Mouse (Mus musculus) right cerebral cortex, adult 2 months (tissue): ENCODE measurements around the gene Fmnl2.

Experiments used
- DNase-seq, 2 experiments: peaks; one replicate each; pipeline ENCODE4 v3.0.0; 2021 to 2022; ENCODE audit warnings: low spot score in 2 of 2

The Fmnl2 gene

DNA sequence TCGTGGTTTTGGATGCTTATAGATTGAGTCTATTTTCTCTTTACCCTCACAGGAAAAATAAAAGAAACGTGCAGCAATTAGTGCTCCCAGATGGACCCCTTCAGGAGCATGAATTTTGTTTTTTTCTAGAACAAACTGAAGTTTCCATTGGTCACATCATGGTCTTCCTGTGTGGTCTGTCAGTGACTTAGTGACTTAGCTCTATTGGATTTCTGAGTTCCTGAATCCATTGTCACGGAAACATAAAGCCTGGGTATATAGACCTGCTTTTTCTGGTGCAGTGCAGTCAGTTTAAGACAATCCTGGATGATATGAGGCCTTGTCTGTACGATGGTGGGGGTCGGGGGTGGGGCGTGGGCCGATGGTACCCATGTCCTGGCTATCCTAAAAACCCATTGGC is 7.0 kb downstream of the Fmnl2 start:
- DNase-seq = no peak

DNA sequence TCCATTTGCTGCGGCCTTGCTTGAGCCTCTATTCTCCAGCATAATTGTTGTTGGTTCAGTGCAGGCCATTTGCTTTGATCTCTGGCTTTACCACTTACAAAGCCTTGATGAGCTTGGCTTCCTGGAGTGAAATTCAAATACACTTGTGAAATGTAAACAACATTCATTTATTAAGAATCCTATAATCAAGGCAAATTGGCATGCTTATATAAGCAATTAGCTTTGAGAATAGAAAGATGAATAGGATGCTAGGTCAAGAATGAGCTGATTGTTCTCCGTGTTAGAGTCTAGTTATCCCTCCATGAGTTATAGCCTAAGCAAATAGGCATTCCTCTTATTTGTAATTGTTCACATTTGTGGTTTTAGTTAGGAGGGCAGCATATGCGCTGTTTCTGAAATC is 8.5 kb downstream of the Fmnl2 start:
- DNase-seq = no peak

DNA sequence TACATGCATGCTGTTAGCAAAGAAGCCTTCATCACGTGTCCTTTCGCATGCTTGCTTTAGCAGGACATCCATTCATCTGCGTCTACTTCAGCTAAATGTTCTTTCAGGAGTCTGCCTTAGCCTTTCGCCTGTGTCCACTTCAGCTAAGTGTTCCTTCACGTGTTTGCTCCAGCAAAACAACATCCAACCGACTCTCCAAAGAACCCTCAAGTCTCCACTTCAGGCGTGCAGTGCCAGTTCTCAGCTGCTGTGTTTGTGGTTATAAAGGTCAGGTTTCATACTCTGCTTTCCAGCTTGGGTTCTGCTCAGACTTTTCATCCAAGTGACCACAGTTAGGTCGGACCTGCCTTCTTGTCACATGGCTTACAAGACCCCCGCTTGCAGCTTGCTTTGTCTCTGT is 10.1 kb downstream of the Fmnl2 start:
- DNase-seq = no peak

DNA sequence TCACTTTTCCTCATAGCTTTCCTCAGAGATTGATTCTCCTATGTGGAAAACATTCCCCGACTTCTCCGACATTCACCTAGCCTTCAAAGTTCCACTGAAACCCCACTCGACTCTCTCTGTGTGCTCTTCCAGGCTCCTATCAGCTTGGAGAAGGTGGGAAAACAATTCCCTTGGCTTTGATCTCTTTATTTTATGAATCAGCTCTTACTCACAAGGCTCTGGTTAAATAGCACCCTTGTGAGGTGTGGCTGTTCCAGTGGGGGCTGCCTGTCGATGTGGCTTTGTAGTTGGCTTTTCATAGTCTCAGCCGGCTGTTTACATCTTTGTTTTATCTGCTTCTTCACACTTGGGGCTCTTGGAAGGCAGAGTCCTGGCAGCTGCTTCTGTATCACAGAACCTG is 10.5 kb downstream of the Fmnl2 start:
- DNase-seq = no peak

DNA sequence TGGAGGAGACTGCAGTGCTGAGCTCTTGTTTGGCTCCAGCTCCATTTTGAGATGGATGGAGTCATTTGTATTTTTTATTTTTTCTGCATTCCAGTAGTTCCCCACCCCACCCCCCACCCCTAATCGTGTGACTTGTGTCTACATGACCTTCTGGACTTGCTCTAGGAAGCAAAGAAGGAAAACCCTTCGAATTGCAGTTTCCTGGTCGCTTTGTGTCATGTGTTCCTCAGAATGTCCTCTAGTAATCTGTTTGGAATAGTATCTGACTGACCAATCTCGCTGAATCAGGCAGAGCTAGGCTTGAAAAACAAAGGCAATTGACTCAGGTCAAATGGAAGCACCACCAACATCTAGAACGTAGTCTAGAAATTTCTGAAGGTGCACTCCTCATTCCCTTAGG is 15.0 kb downstream of the Fmnl2 start:
- no peak for DNase-seq

DNA sequence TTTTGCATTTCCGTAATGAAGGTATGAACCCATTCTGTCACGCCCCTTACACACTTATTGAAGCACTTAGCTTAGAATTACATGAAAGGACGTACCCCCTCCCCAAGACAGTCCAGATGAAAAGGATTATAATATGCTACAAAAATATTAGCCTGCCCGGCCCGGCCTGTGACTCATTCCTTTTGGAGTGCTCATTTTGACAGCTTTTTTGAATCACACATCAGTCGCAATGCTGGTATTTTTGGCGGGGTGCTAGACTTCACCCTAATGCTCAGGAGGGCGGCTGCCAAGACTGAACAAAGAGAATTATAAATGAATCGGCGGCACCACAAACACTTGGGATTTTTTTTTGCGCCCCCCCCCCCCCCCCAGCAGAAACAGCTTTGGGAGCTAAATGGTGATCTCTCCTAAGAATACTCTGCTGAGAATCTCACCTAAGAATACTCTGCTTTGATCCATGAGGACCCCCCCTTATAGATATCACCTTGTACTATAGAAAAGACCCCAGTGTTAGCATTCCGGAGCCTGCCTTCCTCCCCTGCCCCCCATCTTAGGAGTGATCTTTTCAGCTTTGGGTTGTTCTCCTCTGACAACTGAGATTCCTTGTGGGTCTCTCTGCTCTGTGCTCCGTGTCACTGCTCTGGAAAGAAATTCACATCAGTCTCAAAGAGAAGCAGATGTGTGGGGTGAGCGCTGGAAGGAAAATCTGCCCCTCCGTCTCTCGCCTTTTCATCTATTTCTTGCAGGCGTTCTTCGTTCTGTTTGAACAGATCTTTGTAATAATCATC is 15.8 kb downstream of the Fmnl2 start:
- peak; percentile 33 for DNase-seq

DNA sequence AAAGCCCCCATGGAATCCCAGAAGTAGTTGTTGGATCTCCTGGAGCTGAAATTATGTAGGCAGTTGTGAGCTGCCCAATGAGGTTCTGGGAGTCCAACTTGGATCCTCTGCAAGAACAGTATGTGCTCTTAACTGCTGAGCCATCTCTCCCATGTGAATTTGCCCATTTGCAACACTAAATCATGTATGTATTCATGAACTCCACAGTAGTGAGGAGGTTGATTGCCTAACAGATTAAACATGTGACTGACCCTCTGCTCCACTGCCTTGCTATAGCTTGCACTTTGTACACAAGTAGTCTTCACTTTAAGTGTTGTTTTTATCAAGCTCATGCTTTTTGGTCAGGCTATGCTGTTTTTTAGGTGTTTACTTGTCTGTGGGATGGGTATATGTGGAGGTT is 17.1 kb downstream of the Fmnl2 start:
- no peak for DNase-seq

DNA sequence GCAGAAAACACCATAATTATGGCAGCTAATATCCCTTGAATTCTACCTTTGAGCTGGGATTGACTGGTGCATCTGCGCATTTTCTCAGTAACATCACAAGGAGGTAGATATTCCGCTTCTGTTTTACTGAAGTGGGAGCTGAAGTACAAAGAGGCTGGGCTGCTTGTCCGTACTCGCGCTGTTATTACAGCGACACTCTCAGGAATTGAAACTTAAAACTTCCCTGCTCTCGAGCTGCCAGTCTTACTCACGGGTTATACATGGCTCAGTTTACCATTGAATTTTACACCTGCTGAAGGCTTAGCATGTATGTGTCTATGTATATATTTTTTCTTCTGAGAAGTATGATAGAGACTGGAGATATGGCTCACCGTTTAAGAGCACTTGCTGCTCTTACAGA is 18.1 kb downstream of the Fmnl2 start:
- DNase-seq = no peak

DNA sequence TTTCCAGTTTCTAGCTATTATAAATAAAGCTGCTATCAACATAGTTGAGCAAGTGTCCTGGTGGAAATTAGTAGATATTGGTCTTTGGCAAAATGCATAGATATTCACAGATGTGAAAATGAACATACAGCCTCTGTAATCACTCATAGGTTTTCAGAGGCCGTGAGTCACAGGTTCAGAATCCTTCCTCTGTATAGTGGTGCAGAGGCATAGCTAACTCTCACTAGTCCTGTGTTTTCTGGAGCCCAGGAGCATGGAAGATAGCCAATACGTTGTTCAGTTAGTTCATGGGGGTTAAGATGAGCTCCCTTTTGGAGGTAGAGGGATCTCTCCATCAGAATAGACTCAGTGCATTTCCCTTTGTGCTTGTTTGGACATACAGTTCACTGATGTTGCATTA is 25.7 kb downstream of the Fmnl2 start:
- DNase-seq = no peak

DNA sequence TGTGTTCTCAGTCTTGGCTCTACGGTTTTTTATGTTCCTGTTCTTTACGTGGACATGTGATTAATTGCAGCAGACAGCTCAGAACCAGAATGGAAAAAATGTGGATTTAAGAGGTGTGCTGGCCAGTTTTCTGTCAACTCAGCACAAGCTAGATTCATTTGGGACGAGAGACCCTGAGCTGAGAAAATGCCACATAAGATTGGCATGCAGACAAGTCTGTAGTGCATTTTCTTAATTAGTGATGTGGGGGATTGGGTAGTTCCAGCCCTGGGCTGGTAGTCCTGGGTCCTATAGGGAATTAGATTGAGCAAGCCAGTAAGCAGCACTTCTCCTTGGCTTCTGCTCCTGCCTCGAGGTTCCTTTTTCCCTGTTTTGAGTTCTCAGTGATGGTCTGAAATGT is 26.4 kb downstream of the Fmnl2 start:
- no peak for DNase-seq

DNA sequence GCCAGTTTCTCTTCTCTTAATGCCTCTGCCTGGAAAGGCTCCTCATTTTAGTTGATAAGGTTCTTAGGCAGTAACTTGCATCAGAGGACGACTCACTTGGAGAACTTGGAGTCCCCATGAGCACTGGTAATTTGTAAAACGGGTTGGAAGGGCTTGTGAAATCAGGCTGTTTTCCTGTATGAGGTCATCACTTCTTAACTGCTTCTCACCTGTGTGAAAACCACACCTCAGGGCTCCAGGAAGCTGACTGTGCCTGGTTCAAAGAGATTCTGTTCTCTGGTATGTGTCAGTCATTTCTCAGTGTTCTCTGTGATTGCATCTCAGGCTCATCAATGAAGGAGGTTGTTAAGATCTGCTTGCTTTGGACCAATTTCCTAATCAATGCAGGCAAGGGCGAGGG is 27.4 kb downstream of the Fmnl2 start:
- no peak for DNase-seq

DNA sequence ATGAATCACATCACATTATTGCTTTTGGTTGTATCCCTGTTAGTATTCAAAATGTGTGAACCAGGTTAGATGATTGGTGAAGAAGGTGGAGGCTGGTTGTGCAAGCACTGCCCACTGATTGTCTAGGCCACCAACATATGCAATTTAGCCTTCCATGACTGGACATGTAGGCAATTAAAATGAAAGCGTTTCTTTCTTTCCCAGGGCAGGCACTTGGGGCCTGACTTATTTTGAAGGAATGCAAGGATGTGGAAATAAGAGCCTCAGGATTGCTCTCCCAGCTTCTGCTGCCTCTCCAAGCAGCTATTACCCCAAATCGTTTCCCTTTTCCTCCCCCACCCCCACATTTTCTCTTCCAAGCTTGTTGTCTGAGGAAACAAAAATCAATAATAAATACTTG is 29.6 kb downstream of the Fmnl2 start:
- no peak for DNase-seq

DNA sequence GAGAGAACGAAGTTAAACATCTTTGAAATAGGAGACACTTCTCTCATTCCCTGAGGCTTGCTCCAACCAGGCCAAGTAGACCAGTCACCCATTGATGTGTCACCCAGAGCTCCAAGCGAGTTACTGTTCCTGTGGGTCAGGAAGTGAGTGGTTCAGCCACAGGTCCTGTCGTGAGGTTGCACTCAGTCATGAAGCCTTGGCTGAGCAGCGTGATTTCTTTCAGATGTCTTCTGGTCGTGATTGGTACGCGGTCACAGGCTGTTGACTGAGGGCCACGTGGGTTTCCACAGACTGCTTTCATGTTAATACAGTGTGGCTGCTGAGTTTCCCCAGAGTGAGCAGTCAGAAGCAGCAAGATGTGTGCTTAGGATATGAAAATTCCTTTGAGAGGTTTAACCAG is 33.5 kb downstream of the Fmnl2 start:
- DNase-seq = no peak

DNA sequence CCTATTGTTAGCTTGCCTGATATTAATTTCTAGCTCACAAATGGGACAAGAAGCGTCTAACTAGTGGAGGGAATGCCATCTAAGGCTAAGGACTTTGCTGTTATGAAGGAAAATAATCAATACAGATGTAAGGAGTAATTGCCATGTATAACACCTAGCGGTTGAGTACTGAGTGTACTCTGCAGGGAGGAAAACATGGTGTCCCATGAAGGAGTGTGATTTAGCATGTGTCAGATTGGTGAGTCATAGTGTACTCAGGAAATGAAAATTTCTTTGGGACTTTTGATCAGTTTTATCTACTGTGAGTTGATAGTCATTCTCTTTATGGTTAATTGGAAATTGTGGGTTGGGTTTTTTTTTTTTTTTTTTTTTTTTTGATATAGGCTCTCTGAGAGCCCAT is 34.1 kb downstream of the Fmnl2 start:
- DNase-seq = no peak

DNA sequence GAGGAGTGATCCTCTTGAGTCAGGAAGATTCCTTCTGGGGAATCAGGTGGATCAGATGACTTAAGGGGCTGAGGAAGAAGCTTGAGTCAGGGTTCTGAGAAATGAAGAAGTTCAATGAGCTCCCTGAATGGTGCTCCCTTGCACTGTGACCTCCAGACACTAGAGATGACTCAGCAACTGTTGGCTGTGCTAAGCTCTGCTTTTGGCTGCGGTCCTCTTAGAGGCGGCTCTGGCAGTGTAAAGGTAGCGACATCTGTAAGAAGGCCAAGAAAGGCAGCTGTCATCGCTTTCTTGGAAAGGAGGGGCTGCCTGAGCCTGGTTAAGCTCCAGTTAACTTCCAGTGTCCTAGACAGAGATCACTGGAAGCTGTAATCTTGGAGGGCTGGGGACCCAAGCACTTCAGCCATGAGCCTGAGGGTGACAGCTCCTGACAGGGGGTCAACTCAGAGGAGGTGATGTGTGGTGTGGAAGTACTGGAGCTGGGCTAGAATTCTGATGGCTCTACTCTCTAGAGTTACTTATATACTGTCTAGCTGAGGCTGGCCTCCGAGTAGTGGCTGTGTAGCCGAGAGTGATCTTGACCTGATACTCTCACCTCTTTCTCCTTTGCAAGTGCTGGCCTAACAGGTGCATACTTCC is 37.4 kb downstream of the Fmnl2 start:
- DNase-seq = no peak

DNA sequence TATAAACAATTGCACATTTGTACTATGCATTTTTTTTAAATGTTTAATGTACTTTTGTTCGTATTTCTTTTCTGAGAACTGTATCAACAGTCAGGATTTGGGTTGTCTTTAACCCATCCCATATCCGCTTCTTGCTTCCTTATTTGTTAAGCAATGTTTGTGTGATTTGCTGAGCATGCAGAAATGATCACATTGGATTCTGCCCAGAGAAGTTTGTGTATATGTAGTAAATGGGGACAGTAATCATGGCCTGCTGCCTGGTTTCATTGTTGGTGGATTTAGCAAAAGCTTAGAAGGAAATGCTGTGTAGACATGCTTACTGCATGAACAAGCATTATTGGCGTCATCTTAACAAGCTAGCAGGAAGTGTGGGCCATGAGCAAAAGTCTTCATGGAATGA is 39.3 kb downstream of the Fmnl2 start:
- DNase-seq = no peak

DNA sequence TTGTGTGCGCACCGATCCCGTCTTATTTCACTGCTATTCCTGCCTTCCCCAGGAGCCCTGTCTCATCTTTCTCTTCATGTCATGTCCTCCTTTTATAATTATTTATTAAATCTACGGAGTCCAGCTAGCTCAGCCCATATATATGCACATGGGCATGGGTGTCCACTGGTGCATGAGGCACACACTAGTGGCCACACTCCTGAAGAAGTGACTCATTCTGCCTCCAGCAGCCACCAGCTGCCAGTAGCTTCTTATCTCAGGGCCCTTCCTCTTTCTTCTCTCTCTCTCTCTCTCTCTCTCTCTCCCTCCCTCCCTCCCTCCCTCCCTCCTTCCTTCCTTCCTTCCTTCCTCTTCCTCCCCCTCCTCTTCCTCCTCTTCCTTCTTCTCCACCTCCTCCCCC is 43.1 kb downstream of the Fmnl2 start:
- DNase-seq = no peak

DNA sequence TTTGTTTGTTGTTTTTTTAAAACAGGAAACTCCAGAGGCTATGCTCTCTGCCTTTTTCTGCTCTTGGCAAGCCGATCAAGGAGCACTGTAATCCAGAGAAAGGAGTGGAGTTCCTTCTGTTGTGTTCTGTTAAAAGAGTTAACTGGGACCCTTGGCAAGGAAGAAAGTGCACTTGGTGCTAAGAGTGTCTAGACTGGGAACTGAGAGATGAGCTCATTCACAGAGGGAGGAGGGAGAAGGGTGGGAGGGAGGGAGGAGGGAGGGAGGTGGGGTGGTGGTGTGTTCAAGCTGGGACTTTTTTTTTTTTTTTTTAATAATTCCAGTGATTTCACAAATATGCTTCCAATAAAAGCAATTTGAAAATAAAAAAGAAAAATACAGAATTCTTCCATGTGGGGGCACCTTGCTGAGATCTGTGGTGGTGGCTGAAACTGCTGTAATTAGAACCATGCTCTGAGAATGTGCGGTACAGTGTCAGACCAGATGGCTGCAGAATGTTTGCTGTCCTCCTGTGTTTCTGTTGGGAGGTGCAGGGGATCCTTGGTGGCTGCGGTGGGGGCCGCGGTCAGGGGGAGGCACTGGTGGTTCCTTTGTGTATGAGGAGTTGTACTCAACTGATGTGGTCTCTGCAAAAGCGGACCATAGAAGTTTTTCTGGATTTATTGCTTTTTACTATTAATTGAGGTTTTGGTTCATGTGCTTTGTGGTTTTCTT is 43.8 kb downstream of the Fmnl2 start:
- DNase-seq = peak; percentile 27 to 42

DNA sequence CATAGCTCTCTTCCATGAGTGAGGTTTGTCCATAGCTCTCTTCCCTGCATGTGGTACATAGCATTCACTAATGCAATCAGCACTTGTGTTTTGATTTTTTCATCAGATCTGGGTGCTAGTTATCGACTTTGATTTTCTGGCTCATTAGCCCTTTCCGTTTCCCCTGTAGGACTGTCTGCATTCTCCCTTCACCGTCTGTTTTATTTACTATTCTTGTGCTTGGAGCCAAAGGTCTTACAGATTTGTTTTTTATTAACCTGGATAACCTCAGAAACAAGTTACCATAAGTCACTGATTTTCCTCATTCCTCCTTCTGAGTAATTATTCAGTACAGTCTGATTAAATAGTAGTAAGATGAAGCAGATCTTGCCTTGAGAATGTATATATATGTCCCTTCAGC is 44.8 kb downstream of the Fmnl2 start:
- no peak for DNase-seq

DNA sequence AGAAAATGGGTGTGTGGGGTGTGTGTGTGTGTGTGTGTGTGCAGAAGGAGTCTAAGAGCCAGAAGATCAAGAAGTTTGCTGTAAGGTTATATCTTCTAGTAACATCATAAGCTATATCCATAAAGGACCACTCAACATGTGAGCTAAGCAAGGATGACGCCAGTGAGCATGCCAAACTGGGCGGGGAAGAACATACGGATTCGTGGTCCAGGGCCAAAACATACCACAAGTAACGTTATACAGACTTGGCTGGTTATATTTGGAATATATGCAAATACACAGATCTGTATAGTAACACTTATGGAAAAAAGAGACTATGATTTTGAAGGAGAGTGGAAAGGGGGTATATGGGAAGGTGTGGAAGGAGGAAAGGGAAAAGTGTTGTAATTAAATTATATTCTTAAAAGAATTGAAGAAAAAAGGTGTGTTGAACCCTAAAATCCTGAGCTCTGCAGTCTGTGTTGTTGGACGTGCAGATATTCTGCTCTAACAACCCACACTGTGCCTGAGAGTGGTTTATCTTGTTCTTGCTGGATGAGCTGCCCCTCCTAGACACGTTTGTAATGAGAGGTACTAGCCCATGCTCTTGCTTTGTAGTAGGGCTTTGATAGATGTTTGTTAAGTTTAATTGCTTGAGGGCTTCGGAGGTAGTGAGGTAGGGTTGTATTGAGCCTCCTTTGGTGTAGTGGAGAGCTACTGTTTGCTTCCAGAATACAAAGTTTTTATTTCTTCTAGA is 45.7 kb downstream of the Fmnl2 start:
- DNase-seq = no peak

DNA sequence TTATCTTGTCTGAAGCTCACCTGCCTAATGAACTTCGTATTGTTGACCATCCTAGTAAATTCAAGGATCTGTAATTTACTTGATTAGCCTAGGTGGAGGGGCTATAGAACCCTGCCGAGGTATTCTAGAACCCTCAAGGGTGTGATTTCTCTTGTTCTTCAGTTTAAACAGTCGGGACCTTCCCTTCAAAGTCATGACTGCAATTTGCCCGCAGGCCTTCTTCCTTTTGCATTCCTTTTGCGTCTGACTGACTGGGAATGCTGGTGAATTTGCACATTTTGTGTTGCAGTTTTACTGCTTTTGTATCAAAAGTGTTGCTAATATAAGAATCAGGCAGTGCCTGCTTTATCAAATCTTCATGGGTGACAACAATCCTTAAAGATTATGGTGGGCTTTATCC is 46.9 kb downstream of the Fmnl2 start:
- no peak for DNase-seq

DNA sequence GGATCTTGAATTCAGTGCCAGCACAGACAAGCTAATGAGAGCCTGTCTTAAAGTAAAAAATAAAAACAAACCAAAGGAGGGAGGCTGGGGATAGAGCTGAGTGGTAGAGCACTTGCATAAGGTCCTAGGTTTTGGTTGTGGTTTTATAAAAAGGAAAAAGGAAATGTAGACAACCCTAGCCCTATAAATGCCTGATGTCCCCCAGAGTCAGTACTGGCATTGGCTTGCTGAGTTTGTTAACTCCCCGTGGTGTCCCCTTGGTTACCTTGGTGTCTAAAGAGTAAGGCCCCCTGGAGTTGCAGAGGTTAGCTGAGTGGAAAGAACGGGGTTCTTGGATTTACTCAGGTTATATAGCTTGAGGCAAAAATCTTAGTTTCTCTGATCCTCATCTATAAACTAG is 55.7 kb downstream of the Fmnl2 start:
- DNase-seq = no peak
